Mouse (Mus musculus): ENCODE measurements around the gene Anks3.
A peak's percentile ranks its signal among the peaks of the same experiment; 100 is the strongest.

The Anks3 gene

GRCm38 (mm10) chr16:4927967-4928366 is 36.0 kb downstream of the Anks3 start:
- DNase-seq (ENCODE audit: low spot score), result no peak

DNA sequence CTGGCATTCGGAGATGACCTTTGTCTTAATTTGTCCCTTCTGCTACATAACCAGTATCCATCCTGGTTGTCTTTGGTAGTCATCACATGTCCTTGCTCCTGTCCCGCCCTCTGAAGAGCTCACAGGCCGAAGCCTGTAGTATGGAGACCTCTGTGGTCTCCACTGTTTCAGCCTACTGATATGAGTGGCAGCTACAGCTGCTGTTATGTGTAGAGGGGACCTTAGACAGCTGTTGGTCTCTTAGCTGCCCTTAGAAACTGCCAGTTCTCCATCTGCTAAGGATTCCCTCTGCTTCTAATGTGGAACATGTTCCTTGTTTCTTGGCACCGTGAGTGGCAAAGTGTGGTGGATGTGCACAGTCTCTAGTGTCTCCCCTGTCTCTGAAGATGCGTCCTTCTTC is 40.0 kb downstream of the Anks3 start:
- DNase-seq (ENCODE audit: low spot score), result no peak

DNA sequence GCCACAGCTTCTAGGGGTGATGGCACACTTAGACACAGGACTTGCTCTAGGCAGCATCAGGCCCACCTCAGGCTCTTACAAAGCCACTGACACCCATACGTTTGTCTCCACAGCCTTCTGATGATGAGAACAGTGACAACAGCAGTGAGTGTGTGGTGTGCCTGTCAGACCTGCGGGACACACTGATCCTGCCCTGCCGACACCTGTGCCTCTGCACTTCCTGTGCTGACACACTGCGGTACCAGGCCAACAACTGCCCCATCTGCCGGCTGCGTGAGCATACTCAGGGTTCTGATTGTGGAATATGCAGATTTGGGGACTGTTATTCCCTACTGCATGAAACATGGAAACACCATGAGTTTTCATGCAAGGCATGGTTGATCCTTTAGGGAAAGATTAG is 41.5 kb downstream of the Anks3 start:
- DNase-seq (ENCODE audit: low spot score), result no peak

GRCm38 (mm10) chr16:4920556-4920955 is 43.4 kb downstream of the Anks3 start:
- DNase-seq (ENCODE audit: low spot score), result no peak

DNA sequence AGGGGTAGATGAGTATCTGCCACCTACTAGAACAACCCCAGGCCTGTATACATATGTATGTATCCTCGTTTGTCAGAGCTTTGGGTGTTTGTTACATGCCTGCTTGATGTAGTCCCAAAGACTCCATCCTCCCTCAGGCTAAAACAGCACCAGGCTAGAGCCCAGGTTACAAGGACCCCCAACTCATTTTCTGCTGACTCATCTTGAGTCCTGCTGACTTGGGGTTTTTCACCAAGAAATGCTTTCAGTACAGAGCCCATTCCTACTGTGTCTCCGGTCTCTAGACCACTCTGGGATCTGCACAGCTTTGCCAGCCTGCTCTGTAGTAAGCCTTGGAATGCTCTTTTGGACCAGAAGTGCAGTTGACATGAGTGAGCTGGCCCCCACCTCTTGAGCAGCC is 47.4 kb downstream of the Anks3 start:
- no peak for DNase-seq (ENCODE audit: low spot score)

DNA sequence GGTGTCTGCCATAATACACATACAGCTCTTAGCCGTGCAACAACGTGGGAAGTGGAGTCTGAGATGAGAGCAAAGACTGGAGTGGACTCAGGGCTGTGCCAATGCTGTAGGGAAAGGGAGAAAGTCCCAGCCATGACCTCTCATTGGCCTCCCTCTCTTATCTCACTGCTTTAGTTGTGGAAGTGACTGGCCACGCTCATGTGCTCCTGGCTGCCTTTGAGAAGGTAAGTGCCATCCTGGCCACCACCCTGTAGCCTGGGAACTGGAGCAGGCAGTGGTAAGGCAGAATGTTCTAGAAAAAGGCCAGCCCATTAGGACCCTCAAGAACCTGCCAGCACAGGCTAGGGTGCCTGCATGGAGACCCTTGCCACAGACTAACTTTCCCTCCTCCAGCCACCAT is 48.1 kb downstream of the Anks3 start:
- DNase-seq (ENCODE audit: low spot score), result no peak

DNA sequence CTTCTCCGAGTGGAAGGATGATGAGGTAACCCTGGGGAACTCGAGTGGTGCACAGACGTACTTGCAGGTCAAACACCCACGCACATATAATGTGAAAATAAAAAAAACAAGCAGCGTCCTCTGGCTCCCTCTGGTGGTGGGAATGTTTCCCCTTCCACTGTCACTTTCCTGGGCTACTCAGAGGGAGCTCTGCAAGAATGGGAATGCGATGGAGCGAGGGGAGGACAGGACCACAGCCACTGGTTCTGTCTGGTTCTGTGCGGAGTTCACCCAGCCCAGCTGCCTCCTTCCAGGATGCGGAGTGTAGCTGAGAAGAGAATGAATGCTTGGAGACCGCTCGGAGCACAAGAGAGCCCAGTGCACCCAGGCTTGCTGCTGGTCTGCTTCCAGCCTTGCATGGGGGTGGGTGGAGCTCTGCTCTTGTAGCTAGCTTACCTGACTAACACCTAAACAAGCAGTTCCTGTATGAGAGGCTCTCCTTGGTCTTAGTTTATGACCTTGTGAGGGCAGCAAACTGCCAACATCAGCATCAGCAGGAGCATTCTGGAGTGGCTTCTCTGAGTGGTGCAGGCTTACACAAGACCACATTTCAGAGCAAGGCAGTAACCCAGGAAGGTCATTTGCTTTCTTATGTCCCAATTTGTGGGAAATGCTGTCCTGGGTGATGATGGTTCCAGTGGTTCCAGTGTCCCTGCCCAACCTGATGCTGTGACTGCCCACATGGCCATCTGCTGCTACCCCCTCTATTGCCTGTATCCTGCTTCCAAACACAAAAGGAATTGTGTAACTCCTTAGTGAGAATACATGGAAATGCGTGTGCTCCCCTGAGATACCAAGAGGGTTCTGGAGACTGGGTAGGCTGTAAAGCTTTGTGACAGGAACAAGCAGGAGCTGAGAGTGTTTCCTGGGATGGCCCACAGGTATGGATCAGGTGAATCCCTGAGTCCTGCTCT is 49.9 kb downstream of the Anks3 start:
- DNase-seq (ENCODE audit: low spot score), result peak; percentile 93

- DNase-seq (ENCODE audit: low spot score), result no peak
Observed at GRCm38 (mm10) chr16:4912907-4913782, 50.9 kb downstream of the Anks3 start.

GRCm38 (mm10) chr16:4912074-4912648 is 51.8 kb downstream of the Anks3 start:
- no peak for DNase-seq (ENCODE audit: low spot score)

DNA sequence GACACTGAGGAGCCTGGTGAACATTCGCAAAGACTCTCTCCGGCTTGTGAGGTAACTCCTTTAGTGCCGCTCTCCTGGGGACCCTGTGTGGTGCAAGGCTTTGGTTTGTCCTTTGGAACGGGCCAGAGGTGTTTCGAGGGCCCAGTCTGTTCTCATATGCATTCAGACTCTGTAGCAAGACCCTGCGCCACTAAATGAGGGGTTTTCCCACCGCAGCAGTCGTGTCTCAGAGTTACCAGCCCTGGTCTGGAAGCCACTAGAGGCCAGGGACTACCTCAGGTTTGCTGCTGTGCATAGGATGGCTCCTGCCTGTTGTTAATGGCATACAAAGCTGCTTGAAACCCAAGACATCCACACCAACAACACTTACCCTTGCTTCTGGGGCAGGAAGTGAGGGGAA is 53.2 kb downstream of the Anks3 start:
- no peak for DNase-seq (ENCODE audit: low spot score)

DNA sequence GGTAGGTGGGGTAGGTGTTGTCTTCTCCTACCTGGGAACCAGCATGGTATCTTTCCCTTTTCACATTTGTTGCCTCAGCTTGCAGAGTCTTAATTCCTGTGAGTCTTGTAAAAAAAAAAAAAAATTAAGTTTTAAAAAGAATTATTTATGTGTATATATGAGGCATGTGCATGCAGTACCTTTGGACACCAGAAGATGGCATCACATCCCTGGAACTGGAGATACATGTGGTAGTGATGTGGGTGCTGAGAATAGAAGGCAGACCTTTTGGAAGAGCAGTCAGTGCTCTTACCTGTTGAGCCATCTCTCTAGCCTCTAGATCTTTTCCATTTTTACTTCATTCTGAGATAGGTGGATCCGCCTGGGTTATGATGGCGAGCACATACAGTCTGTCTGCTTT is 54.3 kb downstream of the Anks3 start:
- DNase-seq (ENCODE audit: low spot score), result no peak

- no peak for DNase-seq (ENCODE audit: low spot score)
Observed at GRCm38 (mm10) chr16:4907972-4908371, 56.0 kb downstream of the Anks3 start.

DNA sequence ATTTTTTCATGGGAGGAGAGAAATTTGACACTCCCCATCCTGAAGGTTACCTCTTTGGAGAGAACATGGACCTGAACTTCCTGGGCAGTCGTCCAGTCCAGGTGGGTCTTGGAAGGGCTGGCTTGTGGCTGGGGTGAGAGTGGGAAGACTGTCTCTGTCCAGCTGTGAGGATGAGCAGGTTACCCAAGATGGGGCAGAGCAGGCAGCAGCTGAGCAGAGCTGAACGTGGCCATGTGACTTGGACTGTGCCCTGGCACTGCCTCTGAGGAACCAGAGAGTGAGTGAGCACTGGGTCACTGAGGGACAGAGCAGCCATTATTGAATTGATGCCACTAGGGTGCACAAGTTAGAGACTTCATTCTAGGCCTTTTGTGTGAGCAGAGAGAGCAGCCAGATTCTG is 56.6 kb downstream of the Anks3 start:
- DNase-seq (ENCODE audit: low spot score), result no peak

DNA sequence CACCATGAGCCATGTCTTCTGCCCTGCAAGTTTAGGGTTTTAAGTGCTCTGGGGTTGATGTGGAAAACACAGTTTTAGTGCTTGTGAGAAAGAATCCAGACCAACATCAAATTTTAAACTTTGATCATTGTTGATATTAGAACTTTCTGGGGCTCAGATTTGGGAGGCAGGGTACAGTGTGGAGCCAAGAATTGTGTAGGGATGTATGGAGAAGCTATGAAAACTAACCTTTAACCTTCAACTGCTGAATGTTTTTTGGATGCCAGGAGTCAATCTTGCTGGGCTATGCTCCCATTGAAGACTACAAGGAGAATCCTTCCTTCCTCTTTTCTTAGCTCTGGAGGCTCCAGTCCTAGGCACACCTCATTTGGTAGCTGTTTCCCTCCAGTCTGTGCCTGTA is 57.4 kb downstream of the Anks3 start:
- DNase-seq (ENCODE audit: low spot score), result no peak

DNA sequence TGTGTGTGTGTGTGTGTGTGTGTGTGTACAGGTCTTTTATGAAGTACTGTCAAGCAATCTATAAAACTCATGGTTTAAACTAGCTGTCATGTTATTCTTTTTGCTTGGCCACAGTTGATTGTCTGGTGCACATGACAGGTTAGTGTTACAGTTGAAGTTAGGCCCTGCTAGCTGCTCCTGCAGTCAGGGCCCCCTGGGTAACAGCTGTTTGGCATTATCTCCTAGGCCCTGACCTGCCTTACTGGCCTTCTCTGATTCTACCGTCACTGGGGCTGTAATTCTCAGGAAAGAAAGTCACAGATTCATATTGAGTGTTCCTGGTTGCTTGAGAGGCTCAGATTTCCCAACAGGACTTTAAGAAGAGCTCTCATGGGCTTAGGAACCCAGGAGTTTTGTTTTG is 58.4 kb downstream of the Anks3 start:
- DNase-seq (ENCODE audit: low spot score), result no peak

DNA sequence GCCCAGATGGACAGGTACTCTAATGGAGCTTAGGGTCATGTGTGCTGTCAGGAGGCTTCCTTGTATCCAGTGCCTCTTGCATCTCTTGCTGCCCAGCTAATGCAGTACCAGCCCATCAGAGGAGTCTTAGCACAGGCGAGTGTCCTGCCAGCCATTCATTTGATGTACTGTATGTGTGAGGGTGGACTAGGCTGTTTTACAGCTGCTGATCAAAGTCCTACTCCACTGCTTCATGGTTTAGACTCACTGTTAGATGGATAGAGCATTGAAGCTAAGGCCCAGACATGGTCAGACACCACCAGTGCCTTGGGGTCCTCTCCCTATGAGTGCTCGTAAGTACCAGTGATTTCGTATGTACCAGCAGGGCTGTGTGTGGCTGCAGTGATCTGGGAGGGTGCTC is 59.1 kb downstream of the Anks3 start:
- no peak for DNase-seq (ENCODE audit: low spot score)

DNA sequence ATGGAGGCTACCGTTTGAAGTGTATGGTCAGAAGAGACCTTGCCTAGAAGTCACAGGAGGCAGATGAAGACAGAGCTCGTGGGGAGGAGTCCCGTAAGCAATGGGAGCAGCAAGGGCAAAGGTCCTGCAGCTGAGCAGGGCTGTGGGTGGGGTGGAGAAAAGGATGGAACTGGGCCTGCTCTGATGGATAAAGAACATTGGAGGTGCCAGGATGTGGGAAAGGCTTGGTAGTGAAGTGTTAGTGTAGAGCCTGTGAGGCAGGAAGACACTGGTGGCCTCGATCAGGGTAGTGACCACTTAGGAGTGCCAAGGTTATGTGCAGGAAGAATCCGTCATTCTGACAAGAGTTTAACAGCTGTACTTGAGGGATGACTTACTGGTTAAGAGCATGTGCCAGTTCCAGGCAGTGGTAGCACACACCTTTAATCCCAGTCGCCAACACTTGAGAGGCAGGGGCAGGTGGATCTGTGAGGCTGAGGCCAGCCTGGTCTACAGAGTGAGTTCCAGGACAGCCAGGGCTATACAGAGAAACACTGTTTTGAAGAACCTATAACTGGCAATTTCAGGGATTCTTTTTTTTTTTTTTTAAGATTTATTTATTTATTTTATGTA is 60.4 kb downstream of the Anks3 start:
- DNase-seq (ENCODE audit: low spot score), result no peak

DNA sequence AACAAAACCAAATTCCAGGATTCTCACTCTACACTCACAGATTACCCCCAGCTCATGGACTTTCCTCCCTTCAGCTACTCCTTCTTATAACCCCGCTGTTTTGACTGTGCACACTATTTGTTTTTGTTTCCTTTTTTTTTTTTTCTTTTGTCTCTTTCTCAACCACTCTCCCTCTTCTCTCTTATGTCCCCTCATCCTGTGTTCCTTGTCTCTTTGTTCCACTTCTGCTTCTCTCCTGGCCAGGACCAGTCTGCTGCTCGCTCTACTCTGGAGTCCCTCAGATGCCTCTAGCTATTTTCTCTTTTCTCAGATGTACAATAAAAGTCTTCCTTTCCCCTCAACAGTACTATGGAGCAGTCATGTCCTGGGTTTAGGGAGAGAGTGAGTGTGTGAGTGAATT is 61.6 kb downstream of the Anks3 start:
- no peak for DNase-seq (ENCODE audit: low spot score)

DNA sequence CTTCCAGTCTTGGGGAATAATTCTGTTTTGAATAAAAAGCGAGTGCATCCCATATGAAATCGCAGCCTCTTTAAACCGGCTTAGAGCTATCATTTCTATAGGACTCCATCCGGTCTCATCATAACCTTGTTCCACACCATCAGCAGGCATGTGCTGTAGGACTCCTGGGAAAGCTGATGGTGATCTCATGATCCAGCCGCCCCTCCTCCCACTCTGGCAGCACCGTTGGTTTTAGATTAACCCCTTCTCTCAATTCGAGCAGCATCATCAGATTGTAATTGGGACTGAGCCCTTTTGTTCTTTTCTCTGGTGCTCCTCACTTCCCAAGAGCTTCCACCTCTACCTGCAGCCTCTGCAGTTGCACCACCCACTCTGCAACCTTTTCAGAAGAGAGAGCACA is 62.8 kb downstream of the Anks3 start:
- no peak for DNase-seq (ENCODE audit: low spot score)

DNA sequence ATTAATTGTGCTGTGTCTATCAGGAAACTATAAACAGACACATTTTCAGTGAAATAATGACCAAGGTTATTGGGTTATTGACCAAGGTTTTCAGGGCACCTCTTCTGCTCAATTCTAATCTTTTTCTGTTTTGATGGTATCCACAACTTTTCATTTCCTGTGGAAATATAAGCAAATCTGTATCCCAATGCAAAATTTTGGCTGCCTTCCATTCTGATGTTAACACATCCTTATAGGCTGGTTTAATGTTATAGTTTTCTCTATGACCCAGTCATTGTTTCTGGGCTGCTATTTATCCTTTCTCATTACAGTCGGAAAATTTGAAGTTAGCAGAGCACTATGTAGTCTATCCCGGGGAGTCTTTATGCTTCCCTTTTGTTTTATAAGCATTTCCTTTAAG is 64.3 kb downstream of the Anks3 start:
- no peak for DNase-seq (ENCODE audit: low spot score)

- no peak for DNase-seq (ENCODE audit: low spot score)
Observed at GRCm38 (mm10) chr16:4898881-4899280, 65.1 kb downstream of the Anks3 start.

DNA sequence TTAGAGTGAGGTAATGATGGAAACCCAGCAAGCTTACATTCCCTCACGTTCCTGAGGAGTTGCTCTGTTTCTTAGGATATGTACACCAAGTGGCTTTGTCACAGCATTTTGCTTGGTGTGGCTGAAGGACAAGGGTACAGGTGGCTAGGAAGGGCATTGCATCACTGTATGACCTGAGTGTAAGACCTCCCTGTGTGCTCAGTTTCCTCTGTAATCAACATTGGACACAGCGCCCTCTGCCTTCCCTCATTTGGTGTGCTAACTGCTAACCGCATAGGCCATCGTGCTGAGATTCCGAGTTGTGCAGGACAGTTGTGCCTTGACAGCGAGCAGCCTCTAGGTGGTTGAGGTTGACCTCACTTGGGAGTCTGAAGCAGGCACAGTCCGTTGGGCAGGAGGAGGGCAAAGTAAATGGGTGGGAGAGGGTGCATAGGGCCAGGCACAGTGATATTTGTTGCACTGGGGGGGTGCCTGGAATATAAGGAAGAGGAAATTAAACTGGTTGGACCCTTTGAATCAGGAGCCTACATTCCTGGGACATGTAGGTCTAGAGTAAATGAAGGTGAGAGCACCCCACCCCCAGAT is 66.8 kb downstream of the Anks3 start:
- DNase-seq (ENCODE audit: low spot score), result no peak
